Mouse (Mus musculus) liver, embryonic 14.5 days (tissue): ENCODE measurements around the gene Ehd2.

Source experiments
- CTCF ChIP-seq: IDR thresholded peaks from 2 replicates; pipeline ENCODE4 v1.5.1; 2016; ENCODE audit warnings: antibody characterized with exemption, low read depth, control low read depth
- EP300 ChIP-seq: IDR thresholded peaks from 2 replicates; pipeline ENCODE4 v1.6.1; 2016; ENCODE audit warnings: antibody characterized with exemption, low read depth

GRCm38 (mm10) chr7:15938621-15939020 lies 28.7 kb downstream of the Ehd2 start:
- no peak for TF ChIP-seq CTCF
- TF ChIP-seq EP300 = no peak
